Mouse (Mus musculus) retina, adult 2 months (tissue): Measurements from ENCODE around the gene Idnk.

Experiments
- DNase-seq: peaks from one replicate; pipeline ENCODE4 v3.0.0-alpha.2; 2012; ENCODE audit warnings: low read depth, low spot score

Idnk gene

DNA sequence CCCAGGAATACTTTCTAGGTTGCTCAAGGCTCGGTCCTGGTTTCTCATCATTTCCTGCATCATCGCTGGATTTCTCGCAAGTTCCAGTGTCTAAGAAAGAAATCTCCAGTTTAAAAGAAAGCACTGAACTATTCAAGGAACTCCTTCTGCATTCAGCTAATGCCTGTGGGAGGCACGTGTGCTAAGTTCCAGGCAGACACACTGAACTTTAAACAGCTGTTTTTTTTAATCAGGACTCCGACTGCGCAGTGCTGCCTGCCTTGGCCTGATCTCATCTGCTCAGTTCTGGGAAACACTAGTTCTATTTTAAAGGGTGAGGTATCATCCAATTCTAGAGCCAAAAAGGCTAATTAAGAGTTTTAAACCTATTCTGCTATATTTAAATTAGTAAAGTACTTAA is 34.7 kb downstream of the Idnk start:
- no peak for DNase-seq

DNA sequence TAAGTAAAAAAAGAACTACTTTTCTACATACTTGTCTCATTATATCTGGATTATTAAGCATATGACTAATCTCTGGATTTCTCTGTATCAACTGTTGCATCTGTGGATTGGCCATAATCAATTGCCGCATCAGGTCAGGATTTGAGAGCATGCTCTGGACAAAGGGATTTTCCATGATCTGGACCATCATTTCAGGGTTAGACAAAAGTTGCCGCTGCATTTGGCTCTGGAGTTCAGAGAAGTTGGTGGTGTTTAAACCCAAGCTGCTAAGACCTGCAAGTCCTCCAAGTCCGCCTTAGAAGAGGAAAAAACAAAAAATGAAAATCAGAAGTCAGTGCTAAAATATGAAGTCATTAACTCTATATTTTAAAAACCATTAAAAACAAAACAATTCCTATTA is 35.8 kb downstream of the Idnk start:
- DNase-seq: no peak

DNA sequence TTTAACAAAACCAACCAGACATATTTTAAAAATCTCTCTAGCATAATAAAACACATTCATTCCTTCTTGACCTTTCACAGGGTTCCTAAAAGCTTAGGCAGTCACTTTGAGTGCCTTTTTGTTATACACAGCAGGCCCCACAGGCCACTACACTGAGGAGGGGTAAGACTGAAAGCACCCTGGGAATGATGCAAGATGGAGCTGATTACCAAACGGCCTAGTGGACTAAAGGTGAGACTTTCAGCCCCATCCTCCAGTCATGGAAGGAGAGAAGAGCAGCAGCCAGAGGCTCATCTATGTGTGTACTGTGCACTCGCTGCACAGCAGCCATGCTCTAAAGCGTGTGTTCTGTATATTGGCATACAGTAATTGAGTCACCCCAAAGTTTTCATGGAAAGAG is 37.5 kb downstream of the Idnk start:
- no peak for DNase-seq

DNA sequence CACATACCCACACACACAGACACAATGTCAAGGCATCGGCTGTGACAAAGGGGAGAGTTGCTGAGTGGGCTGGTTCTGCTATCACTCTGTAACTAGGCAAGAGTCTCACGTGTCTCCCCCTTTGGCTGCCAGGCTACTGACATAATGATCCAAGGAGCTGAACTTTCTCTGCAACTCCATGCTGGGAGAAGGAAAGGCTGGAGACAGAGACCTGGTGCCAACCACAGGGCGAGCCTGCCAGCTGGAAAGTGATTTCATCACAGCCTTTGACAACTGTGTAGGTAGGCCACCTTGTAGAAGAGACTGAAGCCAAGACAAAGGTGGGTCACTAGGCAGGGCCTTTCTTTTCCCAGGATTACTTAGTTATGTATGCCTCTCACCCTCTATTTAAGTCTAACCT is 39.8 kb downstream of the Idnk start:
- DNase-seq: no peak

DNA sequence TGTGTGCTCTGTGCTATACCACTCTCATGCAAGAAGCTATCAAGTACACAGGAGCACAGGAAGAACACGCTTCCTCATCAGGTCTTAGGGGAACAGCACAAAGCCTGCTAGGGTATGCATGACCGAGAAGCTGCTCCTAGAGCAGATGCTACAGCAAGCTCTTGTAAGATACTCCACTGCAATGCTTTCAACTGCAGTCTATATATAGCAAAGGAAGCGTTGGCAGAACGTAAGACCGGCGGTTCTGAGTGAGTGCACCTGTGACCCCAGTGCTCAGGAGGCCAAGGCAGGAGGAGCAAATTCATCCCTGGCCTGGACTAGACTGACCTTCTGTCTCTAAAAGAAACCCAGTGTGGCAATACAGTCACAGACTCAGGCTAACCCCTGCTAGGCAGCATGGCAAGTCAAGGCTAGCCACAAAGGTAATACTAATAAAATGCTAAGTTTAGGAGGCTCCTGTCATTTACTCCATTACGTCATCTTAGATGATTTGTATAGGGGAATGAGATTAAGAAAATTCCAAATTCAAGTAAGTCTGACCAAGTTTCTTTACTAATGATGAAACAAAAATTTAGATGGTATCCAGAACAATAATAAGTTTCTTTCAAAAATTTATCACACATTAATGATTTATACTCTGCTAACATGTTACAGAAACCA is 40.7 kb downstream of the Idnk start:
- DNase-seq: no peak

DNA sequence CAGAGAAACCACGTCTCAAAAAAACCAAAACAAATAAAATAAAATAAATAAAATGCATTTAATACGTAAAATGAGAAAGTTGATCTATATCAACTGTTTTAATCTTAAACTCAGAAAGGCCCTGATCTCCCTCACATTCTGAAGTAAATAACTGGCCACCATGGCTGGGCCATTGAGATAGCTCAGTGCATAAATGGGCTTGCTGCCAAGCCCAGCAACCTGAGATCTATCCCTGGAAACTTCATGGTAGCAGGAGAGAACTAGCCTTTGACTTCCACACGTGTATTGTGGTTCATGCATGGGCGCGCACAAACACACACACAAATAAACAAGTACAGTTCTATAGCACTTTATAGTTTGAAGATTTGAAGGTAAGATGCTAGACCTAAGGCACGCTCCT is 43.9 kb downstream of the Idnk start:
- DNase-seq: no peak

DNA sequence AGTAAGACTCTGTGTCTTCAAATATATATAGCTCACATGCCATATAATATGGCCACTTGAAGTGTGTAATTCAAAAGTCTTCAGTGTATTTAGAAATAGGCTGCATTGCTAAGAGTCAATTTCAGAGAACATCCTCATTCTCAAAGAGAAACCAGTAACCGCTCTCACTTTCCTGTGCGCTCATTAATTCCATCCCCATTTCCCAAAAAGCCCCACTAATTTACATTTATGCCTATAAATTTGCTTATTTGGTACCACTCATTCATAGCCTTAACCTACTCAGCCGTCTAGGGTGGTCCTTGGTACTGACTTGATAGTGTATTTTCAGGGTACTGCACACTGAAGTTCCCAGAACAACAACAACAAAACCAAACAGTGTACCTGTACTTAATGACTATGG is 44.5 kb downstream of the Idnk start:
- no peak for DNase-seq

DNA sequence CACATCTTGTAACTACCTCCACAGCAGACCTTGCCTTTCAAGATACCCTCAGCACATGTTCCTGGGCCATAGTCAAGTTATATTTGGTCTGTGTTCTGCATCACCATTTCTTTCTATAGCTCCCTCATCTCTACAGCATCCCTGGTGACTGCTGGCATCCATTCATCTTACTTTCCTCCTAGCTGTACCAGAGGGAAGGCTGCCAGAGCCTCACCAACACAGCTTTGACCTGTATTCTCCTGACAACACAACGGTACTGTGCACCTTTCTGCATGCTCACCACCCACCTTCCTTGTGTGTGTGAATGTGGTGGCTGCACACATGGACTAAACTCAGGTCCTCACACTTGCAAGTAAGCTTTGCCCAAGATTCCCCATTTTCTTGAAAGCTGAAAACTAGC is 45.5 kb downstream of the Idnk start:
- DNase-seq: no peak

DNA sequence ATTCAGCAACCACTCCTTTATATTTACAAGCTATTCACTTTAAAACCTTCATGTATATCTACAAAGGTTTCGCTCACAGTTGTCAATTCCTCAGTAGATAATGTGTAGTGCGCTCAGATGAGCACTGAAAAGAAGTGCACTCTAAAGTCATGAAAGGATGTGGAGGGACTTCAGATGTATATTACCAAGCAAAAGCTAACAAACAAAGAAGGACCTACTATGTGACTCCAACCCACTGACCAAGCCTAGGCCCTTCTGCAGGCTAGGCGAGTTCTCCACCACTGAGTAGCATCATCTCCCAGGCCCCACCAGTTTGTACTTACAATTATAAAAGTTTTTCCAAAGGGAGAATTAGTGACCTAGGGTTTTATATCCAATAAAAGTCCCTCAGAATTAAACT is 46.8 kb downstream of the Idnk start:
- no peak for DNase-seq

DNA sequence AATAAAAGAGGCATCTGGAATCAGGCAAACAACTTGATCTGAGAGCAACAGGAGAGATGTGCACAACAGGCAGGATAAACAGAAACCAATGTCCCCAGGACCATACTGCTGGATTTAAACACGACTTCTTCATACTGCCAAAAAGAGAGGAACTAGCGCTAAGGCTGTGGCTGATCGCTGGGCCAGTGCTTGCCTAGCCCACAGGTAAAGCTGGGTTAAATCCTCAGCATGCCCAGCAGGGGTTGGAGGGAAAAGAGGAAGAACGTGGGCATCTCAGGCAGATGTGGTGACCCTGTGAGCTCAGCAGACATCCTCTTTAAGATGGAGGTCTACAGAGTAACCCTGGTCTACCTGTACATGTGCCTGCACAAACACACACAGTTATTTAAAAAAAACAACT is 47.5 kb downstream of the Idnk start:
- no peak for DNase-seq

DNA sequence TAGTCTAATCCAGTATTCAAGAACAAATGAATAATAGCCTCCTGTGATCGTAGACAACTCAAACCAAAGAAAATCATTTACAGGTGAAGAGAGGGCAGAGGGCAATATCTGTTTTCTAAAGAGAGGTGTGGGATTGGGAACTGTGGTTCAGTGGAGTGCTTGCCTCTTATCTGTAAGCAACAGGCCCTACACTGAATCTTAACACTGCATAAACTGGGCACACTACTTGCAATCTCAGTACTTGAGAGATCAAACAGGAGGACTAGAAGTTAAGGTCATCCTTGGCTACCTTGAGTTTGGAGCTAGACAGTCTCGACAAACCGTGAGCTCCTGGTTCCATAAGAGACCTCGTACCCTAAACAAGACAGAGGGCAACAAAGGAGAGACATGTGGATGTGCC is 48.6 kb downstream of the Idnk start:
- DNase-seq: no peak

DNA sequence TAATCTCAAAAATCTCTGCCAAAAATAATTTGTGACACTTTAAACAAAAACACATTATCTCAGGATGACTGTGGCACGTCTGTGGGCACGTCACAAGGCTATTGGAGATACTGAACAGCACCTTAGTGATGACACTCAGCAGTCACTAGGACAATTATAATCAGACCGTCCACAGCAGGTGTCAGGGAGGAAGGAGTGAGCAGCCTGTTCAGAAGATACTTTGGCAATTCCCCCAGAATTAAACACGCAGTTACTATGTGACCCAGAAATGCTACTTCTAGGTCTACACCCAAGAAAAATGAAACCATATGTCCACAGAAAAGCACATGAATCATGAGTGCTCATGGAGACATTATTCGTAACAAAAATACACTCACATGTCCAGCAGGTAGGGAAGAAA is 53.0 kb downstream of the Idnk start:
- DNase-seq: no peak

DNA sequence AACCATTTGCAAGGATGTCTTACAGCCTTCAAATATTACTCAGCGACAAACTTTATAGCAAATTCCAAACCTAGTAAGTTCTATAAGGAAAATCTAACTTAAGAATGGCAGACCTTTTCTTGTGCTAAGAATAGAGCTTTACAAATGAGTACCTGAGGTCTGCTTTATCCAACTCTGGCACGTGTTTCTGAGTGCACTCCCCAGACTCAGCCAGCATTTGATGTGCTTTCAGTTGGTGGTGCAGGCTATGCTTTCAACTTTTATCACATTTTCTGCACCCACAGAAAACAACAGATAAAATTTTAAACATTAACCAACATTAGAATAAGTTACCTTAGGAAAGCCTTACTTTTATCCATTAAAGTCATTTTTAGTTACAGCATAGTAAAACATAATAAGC is 55.1 kb downstream of the Idnk start:
- no peak for DNase-seq

DNA sequence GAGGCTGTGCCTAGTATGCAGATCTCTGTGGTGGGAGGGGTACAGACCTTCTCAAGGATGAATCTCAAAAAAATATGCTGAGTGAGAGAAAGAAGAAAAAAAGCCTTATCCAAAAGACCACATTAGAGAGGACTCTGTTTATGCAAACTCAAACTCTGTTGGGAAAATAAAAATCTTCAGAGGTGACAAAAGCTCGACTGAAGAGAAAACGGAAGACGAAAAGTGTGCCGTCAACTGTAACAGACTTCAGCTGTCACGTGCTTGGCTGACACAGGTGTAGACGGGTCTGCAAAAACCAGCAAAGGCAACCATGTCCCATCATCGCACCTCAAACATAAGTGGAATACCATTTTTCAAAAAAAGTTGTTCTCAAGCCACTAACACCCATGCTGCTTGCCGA is 56.4 kb downstream of the Idnk start:
- DNase-seq: no peak
